Mouse (Mus musculus) neural tube, embryonic 14.5 days (tissue): ENCODE measurements around the gene Nepro. TPM values are rescaled to one million over a fixed set of nuclear protein-coding genes. Genes with fewer than 3 reads are reported as not detected.
A peak's percentile ranks its signal among the peaks of the same experiment; 100 is the strongest.

Experiments used
- ATAC-seq: fragments of 200-750 bp; cut with Nextera tagmentation; 2 replicates; pipeline ENCODE4 v1.8.0; 2017; ENCODE audit warnings: low read depth, mild to moderate bottlenecking, moderate TSS enrichment, moderate library complexity
- H3K27ac ChIP-seq: fragments of 300-500 bp; sonication (generic); 2 replicates; pipeline ENCODE4 v1.5.1; 2014; ENCODE audit warnings: low read depth, mild to moderate bottlenecking, control low read depth, low read length, moderate library complexity, mixed read lengths
- H3K27me3 ChIP-seq: fragments of 300-500 bp; sonication (generic); 2 replicates; pipeline ENCODE4 v1.6.1; 2014; ENCODE audit warnings: low read length; ENCODE audit not compliant: control insufficient read depth, insufficient read depth
- H3K36me3 ChIP-seq: fragments of 300-500 bp; sonication (generic); 2 replicates; pipeline ENCODE4 v1.6.1; 2014; ENCODE audit warnings: low read length, mixed read lengths; ENCODE audit not compliant: control insufficient read depth, insufficient read depth
- H3K4me1 ChIP-seq: fragments of 300-500 bp; sonication (generic); 2 replicates; pipeline ENCODE4 v1.6.1; 2014; ENCODE audit warnings: low read length; ENCODE audit not compliant: control insufficient read depth, insufficient read depth
- H3K4me2 ChIP-seq: fragments of 300-500 bp; sonication (generic); 2 replicates; pipeline ENCODE4 v1.6.1; 2014; ENCODE audit warnings: mild to moderate bottlenecking, low read depth, low read length, control low read depth
- H3K4me3 ChIP-seq: fragments of 300-500 bp; sonication (generic); 2 replicates; pipeline ENCODE4 v1.5.1; 2014; ENCODE audit warnings: low read depth, low read length, control low read depth, mixed read lengths
- H3K9ac ChIP-seq: fragments of 300-500 bp; sonication (generic); replicated peaks from 2 replicates; pipeline ENCODE4 v1.6.1; 2014; ENCODE audit warnings: low read depth, mild to moderate bottlenecking, control low read depth, low read length, mixed read lengths
- H3K9me3 ChIP-seq: fragments of 300-500 bp; sonication (generic); 2 replicates; pipeline ENCODE4 v1.6.1; 2016; ENCODE audit warnings: low read length; ENCODE audit not compliant: control insufficient read depth
- WGBS: fragments of 180-500 bp; shearing (Covaris S2); extraction: QIAGEN DNeasy Blood & Tissue Kit; methylation state at CpG from one replicate; pipeline ENCODE4 v1.1.7; 2014; 5-methylcytosine and 5-hydroxymethylcytosine counted together
- polyA plus RNA-seq: library from polyadenylated mRNA; unstranded; fragments of >200 nt; fragmentation: Nextera tagmentation; extraction: Ambion mirVana; gene quantifications from 2 replicates; pipeline ENCODE4 v1.2.1, GENCODE M21; 2014

Gene Nepro
- polyA plus RNA-seq, 1 experiment from 2014 or later: 5.4 TPM

- ATAC-seq: no peak
- no peak overlapping the region for H3K9ac ChIP-seq
- H3K4me1 ChIP-seq: peaks cover 4% of the 10 kb centered on the region; the same call in 1 of the 2 replicates
- H3K9me3 ChIP-seq: no peaks in the 10 kb centered on the region
- WGBS: 86% methylated on average over 7 of the region's 7 CpGs
- no peak overlapping the region for H3K27ac ChIP-seq
- H3K4me3 ChIP-seq: no peak overlapping the region
- no peaks in the 10 kb centered on the region for H3K27me3 ChIP-seq
- H3K36me3 ChIP-seq: no peaks in the 10 kb centered on the region
- no peak overlapping the region for H3K4me2 ChIP-seq
Measured at GRCm38 (mm10) chr16:44719349-44719748, 4.8 kb upstream of the Nepro start.

GRCm38 (mm10) chr16:44720518-44720917, 3.6 kb upstream of the Nepro start:
- Histone ChIP-seq H3K27ac (no peak overlapping the region), H3K4me3 (no peak overlapping the region), H3K9me3 (no peaks in the 10 kb centered on the region), H3K4me1 (peaks cover 7% of the 10 kb centered on the region; the same call in 1 of the 2 replicates), H3K36me3 (no peaks in the 10 kb centered on the region), H3K9ac (no peak overlapping the region), H3K27me3 (no peaks in the 10 kb centered on the region), H3K4me2 (no peak overlapping the region)
- 74% methylated on average over 3 of the region's 3 CpGs for WGBS
- no peak for ATAC-seq

DNA sequence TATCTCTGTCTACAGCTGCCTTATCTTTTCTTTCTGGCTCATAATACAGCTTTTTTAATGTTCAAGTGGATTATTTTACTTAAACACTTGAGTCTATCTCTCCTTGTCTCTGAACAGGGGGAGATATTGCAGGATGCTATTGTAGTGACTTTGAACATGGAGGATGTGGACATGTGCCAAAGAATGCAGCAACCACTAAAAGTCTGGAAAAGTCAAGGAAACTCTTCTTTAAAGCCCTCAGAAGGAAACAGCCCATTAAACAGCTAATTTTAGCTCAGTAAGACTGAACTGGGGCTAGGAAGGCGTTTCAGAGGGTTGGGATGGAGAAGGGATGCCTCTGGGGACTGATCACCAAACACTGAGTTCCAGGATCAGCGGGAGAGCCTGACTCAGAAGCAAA, 1.4 kb upstream of the Nepro start:
- 81% methylated on average over 2 of the region's 2 CpGs for WGBS
- no peaks in the 10 kb centered on the region for H3K36me3 ChIP-seq
- H3K27me3 ChIP-seq: no peaks in the 10 kb centered on the region
- no peak for ATAC-seq
- H3K27ac ChIP-seq: no peak overlapping the region
- H3K4me3 ChIP-seq: no peak overlapping the region
- H3K9me3 ChIP-seq: no peaks in the 10 kb centered on the region
- no peak overlapping the region for H3K4me2 ChIP-seq
- peaks cover 7% of the 10 kb centered on the region; the same call in 1 of the 2 replicates for H3K4me1 ChIP-seq
- H3K9ac ChIP-seq: no peak overlapping the region

DNA sequence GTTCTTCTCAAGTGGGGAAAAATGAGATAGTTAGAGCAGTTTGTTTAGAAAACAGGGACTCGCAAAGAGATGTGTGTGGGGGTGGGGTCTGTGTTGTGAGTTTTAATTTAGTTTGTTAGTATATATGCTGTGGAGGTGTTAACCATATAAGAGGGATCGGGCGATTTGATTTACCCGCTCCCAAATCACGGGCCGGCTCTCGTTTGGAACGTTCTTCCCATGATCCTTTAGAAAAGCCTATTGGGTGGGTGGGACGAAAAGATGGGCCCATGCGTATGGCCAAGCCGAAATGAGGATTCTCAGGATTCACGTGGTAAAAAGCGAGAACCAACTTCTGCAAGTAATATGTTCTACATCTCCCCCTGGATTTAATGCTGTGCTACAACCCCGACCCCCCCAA, 746 bp downstream of the Nepro start:
- H3K4me3 ChIP-seq: peak overlapping the region; percentile 84
- 1% methylated on average over 14 of the region's 14 CpGs for WGBS
- 0 out of 2 replicates have a peak, but pooled peaks cover 4% of the 10 kb centered on the region for H3K36me3 ChIP-seq
- H3K4me1 ChIP-seq: peaks cover 7% of the 10 kb centered on the region; the same call in 1 of the 2 replicates
- peak overlapping the region; percentile 55 for H3K4me2 ChIP-seq
- H3K9me3 ChIP-seq: no peaks in the 10 kb centered on the region
- H3K27ac ChIP-seq: peak overlapping the region; percentile 93
- H3K9ac ChIP-seq: peak overlapping the region; percentile 82
- no peaks in the 10 kb centered on the region for H3K27me3 ChIP-seq
- ATAC-seq: peak; percentile 57

DNA sequence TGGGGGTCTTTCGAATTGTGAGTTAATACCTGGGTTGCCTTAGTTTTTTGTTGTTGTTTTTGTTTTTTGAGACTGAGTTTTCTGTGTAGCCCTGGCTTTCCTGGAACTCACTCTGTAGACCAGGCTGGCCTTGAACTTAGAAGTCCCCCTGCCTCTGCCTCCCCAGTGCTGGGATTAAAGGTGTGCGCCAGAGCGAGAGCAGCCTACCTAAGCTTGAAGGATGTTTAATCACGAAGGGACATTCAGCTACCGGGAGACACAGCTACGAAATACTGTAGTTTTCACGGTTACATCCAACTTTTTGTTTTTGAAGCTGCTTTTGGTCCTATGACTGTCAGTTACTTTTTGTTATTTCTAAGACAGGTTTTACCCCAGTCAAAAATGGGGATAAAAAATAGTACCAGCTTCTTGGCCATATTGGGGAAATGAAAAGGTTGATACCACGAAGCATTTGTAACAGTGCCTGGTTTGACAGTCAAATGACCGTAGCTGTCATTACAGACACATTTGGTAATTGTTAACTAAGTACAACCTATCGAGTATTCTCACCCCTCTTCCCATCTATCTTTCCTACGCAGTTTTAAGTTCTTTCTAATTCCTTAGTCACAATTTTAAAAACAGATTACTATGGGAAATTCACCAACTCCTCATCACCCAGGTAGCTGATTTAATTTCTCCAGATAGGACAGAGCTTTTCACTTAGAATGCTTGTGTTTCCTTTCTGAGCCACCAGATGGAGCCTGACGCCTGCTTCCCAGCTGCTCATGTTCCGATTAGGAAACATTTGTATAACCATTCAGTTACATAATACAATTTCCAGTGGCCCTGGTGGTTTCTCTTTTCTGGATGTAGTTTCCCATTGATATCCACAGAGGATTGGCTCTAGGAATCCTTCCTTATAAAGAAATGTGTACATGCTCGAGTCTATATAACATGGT, 1.5 kb downstream of the Nepro start:
- H3K36me3 ChIP-seq: 0 out of 2 replicates have a peak, but pooled peaks cover 4% of the 10 kb centered on the region

DNA sequence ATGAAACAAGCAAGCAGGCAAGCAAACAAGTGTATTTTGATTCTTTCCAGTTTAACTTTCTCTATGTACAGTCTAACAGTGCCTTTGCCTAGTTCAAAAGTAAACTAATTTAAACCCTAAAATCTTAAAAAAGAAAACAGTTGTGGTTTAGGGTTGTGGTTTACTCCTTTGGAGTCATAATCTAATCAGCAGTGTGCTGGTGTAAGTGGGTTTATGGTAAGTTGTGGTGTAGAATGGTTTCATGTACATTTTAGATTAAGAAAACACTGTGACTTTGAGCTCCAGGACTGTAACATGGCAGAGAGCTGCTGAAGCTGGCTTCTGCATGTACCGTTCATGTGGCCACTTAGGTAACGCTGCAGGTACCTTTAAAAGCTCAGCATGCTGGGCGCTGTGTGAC, 3.4 kb downstream of the Nepro start:
- Histone ChIP-seq H3K4me2 (no peak overlapping the region), H3K9ac (no peak overlapping the region), H3K4me3 (no peak overlapping the region), H3K27ac (no peak overlapping the region), H3K36me3 (0 out of 2 replicates have a peak, but pooled peaks cover 4% of the 10 kb centered on the region), H3K4me1 (peaks cover 7% of the 10 kb centered on the region; the same call in 1 of the 2 replicates), H3K27me3 (no peaks in the 10 kb centered on the region), H3K9me3 (no peaks in the 10 kb centered on the region)
- WGBS: 99% methylated on average over 3 of the region's 3 CpGs
- no peak for ATAC-seq

More for the DNA sequence above, 1.5 kb downstream of the Nepro start:
- H3K27me3 ChIP-seq: no peaks in the 10 kb centered on the region
- H3K4me2 ChIP-seq: peak overlapping the region; percentile 55
- 53% methylated on average over 14 of the region's 14 CpGs for WGBS
- H3K9me3 ChIP-seq: no peaks in the 10 kb centered on the region
- ATAC-seq: no peak
- H3K4me3 ChIP-seq: peak overlapping the region; percentile 84
- no peak overlapping the region for H3K27ac ChIP-seq
- H3K9ac ChIP-seq: peak overlapping the region; percentile 82; the same call in 1 of the 2 replicates
- H3K4me1 ChIP-seq: peaks cover 7% of the 10 kb centered on the region; the same call in 1 of the 2 replicates

DNA sequence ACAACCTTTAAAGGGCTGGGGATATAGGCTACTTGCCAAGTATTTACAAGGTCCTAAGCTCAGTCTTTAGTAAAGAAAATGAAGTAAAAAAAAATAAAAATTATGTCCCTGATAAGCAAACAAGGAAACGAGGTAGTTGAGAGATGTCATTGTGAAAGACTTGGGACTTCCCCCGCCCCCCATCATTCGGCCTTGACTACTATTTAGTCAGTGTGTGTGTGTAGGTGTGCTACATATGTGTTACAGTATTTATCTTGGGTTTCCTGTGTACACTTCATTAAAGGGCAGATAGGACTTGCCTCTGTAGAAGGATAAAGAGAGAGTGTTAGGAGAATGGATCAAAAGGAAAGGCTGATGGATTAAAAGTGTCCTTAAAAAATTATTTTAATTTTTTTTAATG, 10.0 kb downstream of the Nepro start:
- H3K36me3 ChIP-seq: peaks cover 37% of the 10 kb centered on the region
- 94% methylated on average over 3 of the region's 3 CpGs for WGBS

DNA sequence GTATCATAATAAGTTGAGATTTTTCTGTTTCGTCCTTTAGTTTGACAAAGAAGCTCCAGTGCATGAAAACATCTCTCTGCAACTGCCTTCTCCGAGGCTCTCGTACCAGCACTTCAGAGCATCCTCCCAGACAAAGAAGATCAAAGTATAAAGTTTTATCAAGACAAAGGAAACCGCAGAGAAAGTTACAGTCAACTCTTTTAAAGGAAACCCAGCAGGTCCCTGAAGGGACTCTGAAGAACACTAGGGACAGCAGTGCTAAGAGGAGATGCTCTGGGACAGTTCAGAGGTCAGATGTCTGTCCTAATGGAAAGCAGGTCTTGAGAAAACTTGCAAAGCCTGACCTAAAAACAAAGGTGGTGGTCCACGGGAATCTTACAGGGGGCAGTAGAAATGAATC, 11.6 kb downstream of the Nepro start:
- no peak overlapping the region for H3K27ac ChIP-seq
- WGBS: 91% methylated on average over 5 of the region's 5 CpGs
- H3K9me3 ChIP-seq: no peaks in the 10 kb centered on the region
- no peaks in the 10 kb centered on the region for H3K4me1 ChIP-seq
- no peak overlapping the region for H3K9ac ChIP-seq
- H3K27me3 ChIP-seq: no peaks in the 10 kb centered on the region
- no peak for ATAC-seq
- no peak overlapping the region for H3K4me3 ChIP-seq
- H3K36me3 ChIP-seq: peaks cover 37% of the 10 kb centered on the region
- H3K4me2 ChIP-seq: no peak overlapping the region

More for the DNA sequence above, 10.0 kb downstream of the Nepro start:
- Histone ChIP-seq H3K27me3 (no peaks in the 10 kb centered on the region), H3K4me2 (no peak overlapping the region), H3K9me3 (no peaks in the 10 kb centered on the region), H3K4me3 (no peak overlapping the region), H3K9ac (no peak overlapping the region), H3K4me1 (no peaks in the 10 kb centered on the region), H3K27ac (no peak overlapping the region)
- no peak for ATAC-seq

DNA sequence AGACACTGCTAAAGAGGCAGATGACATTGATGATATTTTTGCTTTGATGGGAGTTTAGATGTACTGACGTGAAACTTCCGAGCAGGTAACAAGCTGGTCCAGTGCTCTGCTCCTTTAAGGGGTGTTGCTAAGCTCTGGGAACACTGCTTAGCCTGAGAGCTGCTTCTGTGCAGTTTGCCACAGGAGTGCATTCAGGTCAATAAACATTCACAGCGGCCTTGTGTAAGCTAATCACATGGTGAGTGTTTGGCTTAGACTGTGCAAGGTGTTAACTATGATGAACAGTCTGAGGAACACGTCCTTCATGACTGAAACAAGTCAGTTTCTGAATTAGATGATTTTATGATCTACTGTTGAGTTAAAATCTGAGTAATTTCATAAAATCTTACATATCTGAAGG, 12.0 kb downstream of the Nepro start:
- H3K9me3 ChIP-seq: no peaks in the 10 kb centered on the region
- ATAC-seq: no peak
- H3K27ac ChIP-seq: no peak overlapping the region
- H3K4me2 ChIP-seq: no peak overlapping the region
- H3K4me1 ChIP-seq: no peaks in the 10 kb centered on the region
- H3K4me3 ChIP-seq: no peak overlapping the region
- peaks cover 37% of the 10 kb centered on the region for H3K36me3 ChIP-seq
- H3K27me3 ChIP-seq: no peaks in the 10 kb centered on the region
- no peak overlapping the region for H3K9ac ChIP-seq
- WGBS: 84% methylated on average over 4 of the region's 4 CpGs
